Mouse (Mus musculus): ENCODE data around the gene Per1.

Per1 gene

DNA sequence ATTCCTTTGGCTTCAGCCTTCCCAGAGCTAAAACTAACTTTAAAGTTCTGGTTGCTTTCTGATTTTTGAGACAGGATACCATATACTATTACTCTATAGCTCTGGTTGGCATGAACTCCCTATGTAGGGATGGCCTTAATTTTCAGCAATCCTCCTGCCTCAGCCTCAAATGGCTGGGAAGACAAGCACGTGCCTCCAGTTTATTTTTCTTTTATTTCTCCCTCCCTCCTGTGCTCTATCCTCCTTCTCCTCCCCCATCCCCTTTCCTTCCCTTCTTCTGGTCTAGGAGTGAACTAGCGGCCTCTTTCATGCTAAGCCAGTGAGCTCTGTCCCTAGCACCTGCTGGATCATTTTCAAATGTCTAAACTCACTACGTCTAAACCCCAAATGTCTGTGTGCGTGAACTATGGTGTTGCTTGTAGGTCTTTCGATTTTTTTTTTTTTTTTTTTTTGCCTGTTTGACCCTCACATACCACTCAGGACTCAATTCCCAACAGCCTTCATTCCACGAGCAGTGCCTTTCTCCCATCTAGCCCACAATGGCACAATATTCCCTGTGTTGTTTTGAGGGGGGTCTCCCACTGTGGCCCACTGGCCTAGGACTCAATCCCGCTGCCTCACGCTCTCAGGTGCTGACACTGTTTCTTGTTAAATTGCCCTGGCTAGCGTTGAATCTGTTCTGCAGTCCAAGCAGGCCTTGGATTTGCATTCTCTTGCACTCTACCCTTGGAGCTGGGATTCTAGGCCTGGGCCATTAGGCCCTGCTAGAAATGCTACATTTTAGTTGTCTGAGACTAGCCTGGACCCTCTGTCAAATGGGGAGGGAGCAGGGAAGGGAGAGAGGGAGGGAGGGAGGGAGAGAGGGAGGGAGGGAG lies 30.5 kb upstream of the Per1 start:
- no peak for DNase-seq (ENCODE audit: low spot score in 2 of 2)

DNA sequence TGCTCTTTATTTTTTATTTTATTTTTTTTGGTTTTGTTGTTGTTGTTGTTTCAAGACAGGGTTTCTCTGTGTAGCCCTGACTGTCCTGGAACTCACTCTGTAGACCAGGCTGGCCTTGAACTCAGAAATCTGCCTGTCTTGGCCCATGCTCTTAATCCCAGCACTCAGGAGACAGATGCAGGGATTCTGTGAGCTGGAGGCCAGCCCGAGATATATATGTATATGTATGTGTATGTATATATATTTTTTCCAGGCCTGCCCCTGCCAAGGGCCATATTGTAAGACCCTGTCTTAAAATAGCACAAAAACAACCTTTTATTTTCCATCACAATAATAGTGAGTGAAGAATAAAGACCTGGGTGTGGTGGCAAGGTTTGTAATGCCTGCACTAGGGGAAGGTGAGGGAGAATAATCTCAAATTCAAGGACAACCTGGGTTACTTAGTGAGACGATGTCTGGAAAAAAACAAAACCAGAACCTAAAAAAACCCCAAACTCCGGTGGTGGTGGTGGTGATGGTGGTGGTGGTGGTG lies 29.6 kb upstream of the Per1 start:
- no peak for DNase-seq (ENCODE audit: low spot score in 2 of 2)

DNA sequence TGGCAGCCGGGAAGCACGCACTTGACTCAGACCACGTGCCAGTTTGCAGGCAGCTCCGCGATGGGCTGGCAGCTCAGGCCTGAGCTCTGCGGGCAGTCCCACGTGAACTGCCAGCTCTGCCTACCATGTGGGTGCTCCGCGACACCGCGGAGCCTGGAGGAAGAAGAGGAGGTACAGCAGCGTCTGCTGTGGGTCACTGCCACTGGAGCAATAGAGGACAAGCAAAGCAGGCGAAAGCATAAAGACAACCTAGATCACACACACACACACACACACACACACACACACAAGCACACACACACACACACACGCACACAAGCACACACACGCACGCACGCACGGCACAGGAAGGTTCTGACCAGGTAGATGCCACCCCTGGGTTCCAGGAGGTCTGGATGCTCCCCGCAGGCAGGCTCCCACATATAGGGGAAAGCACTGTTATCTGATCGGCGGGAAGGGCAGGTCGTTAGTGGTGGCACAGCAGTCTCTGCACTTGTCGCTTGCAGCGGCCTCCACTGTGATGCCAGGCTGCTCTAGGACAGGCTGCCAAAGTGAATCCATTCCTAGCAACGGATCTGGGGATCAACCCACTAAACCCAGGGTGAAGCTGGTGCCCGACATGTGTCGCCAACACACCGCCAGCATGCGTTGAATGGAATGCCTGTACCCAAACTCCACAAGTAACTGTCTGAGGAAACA lies 28.7 kb upstream of the Per1 start:
- DNase-seq (ENCODE audit: low spot score in 2 of 2), result peak; percentile 52 to 59

DNA sequence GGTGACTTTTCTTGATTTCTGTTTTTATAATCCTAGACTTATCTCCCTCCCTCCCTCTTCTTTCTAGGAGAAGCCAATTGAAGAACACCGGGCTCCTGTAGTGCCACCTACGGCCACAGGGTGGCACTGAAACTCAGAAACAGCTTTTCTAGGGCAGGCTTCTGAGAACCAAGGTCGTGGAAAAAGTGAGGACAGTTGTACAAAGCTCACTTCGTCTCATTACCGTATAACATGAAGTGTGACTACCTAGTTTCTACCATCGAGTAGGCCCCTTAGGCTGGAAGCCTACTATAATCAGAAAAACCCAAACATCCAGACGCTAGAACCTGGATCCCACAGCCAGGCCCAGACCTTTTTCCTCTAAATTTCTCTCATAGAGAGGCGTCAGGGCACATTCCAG lies 28.1 kb upstream of the Per1 start:
- DNase-seq (ENCODE audit: low spot score in 2 of 2), result peak; percentile 86 to 92

DNA sequence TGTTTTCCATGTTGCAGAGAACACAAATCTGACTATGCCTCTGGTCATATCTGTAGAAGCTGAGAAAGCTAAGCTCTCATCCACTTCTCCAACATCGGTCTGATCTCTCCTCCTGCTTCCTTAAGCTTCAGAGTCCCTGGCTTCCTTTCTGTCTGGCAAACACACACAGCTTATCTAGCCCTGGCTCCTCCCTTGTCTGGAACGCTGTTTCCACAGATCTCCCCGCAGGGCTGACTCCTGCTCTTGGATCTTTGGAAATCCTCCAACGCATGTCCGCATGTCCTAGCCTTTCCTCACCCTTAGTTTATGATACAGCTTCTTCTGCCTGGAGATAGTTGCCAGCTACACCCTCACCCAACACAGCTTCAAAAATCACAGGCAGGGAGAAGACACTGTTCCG lies 27.4 kb upstream of the Per1 start:
- DNase-seq (ENCODE audit: low spot score in 2 of 2), result no peak

DNA sequence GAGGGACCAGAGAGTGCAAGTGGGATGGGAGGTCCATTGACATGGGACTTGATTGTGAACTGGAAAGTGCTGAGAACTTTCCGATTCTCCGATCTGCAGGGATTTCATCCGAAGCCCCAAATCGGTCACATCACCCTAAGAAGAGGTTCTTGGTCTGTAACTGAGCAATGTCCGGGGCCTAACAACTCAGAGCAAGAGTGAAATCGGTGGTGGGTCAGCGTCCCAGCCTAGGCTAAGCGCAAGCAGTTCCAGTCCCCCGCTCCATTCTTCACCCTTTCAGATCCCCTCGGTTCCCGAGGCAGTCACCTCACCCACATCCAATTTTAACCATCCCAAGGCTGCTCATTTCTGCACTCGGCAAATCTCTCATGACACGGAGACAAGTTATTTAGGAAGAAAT lies 24.9 kb upstream of the Per1 start:
- DNase-seq (ENCODE audit: low spot score in 2 of 2), result no peak

DNA sequence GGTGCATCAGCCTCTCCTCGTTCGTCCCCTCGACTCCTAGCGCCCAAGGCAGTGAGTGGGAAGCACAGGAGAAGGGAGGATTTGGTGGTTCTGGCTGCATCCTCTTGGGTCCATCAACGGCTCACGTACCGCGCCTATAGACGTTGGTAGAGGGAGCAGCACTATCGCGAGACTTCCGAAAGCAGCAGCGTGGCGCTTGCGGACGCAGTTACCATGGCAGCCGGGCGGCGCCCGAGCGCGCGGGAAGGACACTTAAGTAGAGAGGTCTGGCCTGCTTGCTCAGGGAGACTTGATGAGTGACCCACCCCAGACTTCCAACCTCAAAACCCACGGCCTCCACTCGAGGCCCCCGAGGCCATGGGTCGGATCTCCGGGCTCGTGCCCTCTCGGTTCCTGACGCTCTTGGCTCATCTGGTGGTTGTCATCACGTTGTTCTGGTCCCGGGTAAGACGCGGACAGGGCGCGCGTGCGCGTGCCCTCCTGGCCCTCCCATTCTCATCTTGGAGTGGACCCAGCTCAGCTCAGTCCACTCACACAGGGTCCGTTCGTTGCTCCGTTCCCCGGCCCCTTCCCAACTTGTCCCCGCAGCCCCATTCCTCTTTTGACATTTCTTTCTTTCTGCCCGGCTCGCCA lies 24.3 kb upstream of the Per1 start, which contains the start of gene Tmem107:
Gene Tmem107 (plus strand): TSS at position 217 of the 633 bp plus-strand sequence.
- peak; percentile 91 to 97 for DNase-seq (ENCODE audit: low spot score in 2 of 2)

DNA sequence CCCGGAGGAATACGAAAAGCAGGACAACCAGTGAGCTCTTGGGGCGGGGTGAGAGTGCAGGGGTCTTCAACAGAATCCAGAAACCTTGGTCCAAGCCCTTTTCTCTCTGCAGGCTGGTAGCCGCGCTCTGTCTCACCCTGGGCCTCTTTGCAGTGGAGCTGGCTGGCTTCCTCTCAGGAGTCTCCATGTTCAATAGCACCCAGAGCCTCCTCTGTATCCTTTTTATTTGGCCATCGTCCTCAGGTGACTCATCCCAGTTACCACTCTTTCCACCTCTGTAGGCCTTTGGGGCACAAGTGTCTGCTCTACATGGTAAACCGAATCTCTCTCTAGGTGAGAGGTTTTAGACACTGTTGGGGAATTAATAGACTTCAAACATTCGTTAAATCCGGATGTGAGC lies 23.8 kb upstream of the Per1 start:
- DNase-seq (ENCODE audit: low spot score in 2 of 2), result no peak

DNA sequence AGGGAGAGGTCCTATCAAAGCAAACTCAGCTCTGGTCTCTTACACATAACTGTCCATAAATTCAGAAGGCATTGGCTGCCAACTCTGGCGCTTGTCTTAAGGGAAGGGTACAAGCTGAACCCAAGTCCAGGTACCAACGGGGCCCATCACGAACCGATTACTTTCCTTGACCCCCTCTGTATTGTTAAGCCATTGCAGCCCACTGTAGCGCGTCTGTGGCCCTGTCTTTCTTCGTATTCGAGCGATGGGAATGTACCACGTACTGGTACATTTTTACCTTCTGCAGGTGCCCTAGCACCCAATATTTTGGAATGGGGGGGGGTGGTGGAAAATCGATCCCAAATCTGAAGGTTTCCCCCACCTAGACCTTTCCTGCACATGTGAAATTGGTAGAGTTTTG lies 22.8 kb upstream of the Per1 start:
- DNase-seq (ENCODE audit: low spot score in 2 of 2), result no peak

DNA sequence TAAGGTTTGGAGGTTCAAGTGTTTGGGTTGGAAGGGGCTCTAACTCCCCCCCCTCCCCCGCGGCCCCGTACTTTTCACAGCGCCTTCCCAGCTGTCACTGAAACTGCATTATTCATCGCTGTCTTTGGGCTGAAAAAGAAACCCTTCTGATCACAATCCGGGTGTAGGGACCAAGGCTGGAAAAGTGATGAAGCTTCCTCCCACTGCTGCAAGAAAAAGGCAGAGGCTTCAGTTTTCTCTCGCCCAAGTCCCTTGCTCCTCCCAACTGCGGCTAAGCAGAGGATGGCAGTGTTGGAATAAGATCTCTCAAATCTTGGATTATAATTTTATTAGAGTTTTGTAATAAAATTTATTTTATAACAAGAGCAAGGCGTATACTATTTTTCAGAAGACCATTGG lies 22.4 kb upstream of the Per1 start:
- DNase-seq (ENCODE audit: low spot score in 2 of 2), result no peak

DNA sequence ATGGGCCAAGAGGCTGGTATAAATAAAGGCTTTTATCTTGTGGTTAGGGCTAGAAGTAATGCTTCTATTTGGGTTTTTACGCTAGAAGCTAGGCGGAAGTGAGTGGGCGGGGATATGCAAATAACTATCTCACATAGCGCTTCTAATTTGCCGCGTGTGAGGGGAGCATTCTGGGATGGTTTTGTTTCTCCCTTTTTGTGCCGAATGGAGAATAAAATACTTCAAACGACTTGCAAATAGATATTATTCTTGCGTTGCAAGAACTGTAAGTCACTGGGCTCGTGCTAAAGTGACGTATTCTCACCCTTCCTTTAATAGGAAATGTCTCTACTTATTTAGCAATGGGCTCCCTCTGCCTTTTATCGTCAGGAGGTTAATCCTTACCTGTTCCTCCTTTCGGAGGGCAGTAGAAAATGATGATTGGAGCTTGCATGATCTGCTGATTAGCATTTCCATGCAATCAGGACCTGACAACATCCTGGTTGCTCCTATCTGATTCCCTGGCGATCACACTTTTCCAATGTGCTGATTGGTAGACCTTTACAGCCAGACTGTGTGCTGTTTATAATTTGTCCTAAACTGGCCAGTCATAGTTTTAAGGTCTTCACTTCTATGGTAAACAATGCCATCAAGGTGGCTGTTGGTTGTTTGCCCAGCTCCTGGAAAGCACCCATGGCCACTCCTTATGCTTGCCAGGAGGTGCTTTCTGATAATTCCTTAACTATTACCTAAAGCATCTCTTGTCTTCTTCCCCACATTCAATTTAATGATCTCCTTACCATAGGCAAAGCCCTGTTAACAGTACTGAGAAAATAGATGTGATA lies 21.7 kb upstream of the Per1 start:
- DNase-seq (ENCODE audit: low spot score in 2 of 2), result peak; percentile 79 to 92

DNA sequence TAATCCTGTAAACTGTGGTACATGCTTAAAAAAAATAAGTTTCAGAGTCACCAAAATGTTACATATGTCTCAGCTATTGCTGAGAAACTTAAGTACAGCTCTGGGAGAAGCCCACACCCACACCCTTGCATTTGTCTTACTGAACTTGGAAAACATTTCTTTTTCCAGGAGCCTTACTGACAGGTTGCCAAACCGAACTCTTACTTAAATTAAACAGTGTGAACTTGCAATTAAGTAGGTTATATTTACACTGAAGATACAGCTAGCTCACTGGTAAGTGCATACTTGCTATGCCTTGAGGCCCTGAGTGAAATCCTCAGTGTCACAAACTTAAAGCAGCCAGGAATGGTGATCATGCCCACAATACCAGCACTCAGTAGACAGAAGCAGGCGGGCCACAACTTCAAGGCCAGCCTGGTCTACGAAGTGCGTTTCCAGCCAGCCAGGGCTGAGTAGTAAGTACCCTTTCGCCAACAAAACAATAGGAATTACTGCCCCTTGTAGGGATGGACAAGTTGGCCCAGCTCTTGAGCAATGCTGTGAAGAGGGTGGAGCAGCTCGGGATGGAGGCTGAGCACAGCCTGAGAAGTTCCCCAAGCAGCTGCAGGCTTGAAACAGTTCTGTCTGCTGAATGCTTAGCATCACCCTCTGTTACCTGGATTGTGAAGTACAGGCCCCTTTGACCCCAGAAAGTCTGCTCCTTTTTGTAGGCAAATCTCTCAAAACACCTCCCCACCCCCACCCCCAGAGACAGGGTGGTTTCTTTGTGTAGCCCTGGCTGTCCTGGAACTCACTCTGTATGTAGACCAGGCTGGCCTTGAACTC lies 20.9 kb upstream of the Per1 start:
- peak in 1 of 2 experiments; percentile 42 for DNase-seq (ENCODE audit: low spot score in 2 of 2)

DNA sequence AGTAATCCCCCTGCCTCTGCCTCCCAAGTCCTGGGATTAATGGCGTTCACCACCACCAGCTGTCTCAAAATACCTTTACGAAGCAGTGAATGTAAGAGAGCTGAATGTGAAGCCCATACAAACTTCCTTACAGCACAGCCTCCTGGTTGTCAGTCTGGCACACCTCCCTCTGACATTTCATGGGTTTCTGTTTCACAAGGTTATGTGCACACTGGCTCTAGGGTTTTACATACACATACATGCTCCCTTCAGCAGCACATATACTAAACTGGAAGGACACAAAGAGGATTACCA lies 20.3 kb upstream of the Per1 start:
- DNase-seq (ENCODE audit: low spot score in 2 of 2), result no peak

DNA sequence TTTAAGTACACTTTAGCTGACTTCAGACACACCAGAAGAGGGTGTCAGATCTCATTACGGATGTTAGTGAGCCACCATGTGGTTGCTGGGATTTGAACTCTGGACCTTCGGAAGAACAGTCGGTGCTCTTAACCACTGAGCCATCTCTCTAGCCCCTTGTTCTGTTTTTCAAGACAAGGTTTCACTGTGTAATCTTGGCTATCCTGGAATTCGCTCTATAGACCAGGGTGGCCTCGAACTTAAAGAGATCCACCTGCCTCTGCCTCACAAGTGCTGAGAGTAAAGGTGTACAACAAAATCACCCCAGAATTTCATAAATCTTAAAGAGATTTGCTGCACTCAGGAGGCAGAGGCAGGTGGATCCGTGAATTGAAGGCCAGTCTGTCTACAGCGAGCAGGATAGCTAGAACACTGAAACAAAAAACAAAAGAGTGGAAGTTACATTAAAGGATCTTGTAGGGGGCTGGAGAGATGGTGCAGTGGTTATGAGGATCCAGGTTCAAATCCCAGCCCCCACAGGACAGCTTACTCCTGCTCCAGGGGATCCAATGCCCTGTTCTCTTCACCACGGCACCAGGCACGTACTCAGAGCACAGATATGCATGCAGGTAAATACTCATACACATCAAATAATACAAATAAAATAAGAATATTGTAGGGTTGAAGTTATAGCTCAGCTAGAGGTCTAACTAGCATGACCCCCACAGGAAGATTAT lies 19.1 kb upstream of the Per1 start:
- no peak for DNase-seq (ENCODE audit: low spot score in 2 of 2)

DNA sequence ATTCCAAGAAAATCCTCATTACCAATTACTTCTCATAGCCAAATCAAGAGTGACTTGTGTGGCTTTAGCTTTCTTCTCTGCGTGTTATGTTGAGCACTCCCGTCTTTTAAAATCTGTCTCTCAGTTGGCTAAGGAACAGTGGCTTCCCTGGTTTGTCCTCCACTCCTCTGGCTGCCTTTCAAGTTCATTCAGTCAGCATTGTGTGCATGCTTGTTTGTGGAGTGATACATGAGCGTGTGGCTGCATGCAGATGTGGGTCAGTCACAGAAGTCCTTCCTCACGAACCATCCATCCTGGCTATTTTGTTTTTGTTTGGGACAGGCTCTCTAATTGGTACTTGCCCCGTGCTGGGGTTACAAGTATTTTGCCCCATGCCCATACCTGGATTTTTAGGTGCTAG lies 18.4 kb upstream of the Per1 start:
- DNase-seq (ENCODE audit: low spot score in 2 of 2), result no peak

DNA sequence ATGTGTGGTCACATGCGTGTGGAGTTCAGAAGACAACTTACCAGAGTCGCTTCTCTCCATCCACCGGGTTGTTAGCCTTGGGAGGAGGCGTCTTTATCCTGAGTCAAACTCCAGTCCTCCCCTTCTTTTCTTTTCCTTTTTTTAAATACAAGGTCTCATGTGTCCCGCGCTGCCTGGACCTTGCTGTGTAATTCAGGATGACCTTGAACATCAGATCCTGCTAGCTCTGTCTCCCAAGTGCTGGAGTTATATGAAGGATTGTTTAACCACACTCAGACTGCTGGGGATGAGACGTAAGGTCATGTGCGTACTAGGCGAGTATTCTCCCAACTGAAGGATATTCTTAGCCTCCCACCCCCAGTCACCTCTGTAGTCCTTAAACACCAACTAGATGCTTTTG lies 17.7 kb upstream of the Per1 start:
- DNase-seq (ENCODE audit: low spot score in 2 of 2), result no peak

DNA sequence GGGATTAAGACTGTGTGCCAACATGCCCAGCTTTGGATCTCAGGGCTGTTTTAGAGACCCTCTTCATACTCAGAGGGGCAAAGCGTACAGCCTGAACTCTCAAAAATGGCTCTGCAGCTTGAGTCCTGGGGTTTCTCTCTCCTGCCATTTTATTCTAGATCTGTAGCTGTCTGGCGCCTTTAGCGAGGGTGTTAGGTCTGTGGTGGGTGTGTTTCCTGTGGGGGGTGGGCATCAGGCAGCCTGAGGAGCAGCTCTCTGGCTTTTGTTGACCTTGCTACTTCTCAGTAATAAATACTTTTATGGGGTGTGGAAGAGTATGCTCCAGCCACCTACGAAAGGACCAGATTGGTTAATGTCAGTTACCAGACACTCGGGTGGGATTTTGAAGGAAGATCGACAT lies 17.0 kb upstream of the Per1 start:
- no peak for DNase-seq (ENCODE audit: low spot score in 2 of 2)

DNA sequence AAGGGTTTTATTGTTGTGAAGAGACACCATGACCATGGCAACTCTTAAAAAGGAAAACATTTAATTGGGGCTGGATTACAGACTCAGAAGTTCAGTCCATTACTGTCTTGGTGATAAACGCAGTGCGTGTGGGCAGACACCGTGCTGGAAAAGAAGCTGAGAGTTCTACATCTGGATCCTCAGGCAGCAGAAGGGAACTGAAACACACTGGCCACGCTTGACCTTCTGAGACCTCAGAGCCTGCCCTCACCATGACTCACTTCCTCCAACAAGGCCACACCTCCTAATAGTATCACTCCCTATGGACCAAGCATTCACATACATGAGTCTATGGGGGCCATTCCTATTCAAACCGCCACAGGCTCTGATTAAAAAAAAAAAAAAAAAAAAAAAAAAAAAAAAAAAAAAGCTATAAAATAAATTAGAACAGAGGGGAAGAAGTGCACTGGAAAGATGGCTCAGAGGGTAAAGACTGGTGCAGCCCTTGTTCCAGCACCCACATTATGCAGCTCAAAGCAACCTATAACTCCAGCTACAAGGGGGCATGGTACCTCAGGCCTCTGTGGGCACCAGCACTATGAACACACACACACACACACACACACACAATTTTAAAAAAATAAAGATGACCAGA lies 16.1 kb upstream of the Per1 start:
- DNase-seq (ENCODE audit: low spot score in 2 of 2), result no peak

DNA sequence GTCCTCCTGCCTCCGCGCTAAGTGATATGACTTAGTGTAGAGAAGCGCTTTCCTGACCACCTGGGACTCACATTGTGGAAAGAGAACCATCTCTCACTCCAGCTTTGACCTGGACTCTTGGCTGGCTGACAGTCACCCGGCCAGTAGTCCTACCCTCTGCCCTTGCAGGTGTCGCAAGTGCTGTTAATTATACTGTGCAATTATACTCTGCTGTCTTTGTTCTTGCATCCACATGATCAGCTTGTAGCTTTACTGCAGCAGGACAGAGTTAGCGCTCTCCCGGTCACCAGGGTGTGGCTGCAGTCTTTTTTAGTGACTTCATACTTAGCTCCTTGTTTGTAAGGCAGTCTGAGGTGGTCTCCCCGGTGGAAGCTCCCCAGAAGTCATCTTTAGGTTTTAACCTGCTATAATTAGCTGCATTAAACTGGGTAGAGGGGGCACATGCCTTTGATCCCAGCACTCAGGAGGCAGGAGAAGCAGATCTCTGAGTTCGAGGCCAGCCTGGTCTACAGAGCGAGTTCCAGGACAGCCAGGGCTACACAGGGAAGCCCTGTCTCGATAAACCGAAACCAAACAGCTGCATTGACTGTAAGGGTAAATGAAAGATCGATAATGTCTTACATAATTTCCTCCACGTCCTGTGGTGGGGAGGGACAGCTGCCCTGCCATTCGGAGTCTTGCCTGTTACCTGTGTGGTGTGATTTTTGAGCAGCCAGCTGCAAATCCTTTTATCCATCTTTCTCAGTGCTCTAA lies 14.7 kb upstream of the Per1 start:
- DNase-seq (ENCODE audit: low spot score in 2 of 2), result no peak
